Mouse (Mus musculus) thymus, postnatal 25 days (tissue): Measurements from ENCODE around the gene Tent4b.
A peak's percentile ranks its signal among the peaks of the same experiment; 100 is the strongest.

Experiments used
- DNase-seq: peaks from one replicate; pipeline ENCODE4 v3.0.0; 2022

The Tent4b gene

GRCm38 (mm10) chr8:88228800-88229199, 29.8 kb downstream of the Tent4b start:
- DNase-seq: no peak

- DNase-seq: no peak
Observed at GRCm38 (mm10) chr8:88236666-88237065, 37.7 kb downstream of the Tent4b start.

GRCm38 (mm10) chr8:88237606-88238005, 38.6 kb downstream of the Tent4b start:
- no peak for DNase-seq

- DNase-seq: no peak
Observed at GRCm38 (mm10) chr8:88239277-88239676, 40.3 kb downstream of the Tent4b start.

- no peak for DNase-seq
Observed at GRCm38 (mm10) chr8:88241871-88242270, 42.9 kb downstream of the Tent4b start.

GRCm38 (mm10) chr8:88244298-88244697, 45.3 kb downstream of the Tent4b start:
- DNase-seq: peak; percentile 73

GRCm38 (mm10) chr8:88252791-88253190, 53.8 kb downstream of the Tent4b start:
- peak; percentile 60 for DNase-seq

GRCm38 (mm10) chr8:88254957-88255356, 55.9 kb downstream of the Tent4b start:
- no peak for DNase-seq

GRCm38 (mm10) chr8:88258024-88258423, 59.0 kb downstream of the Tent4b start:
- no peak for DNase-seq

- DNase-seq: no peak
Observed at GRCm38 (mm10) chr8:88258544-88258943, 59.5 kb downstream of the Tent4b start.

GRCm38 (mm10) chr8:88260466-88260980, 61.5 kb downstream of the Tent4b start:
- no peak for DNase-seq

GRCm38 (mm10) chr8:88262831-88263635, 64.0 kb downstream of the Tent4b start:
- DNase-seq: no peak

- DNase-seq: no peak
Observed at GRCm38 (mm10) chr8:88265511-88265910, 66.5 kb downstream of the Tent4b start.

- peak; percentile 83 for DNase-seq
Observed at GRCm38 (mm10) chr8:88266170-88266800, 67.3 kb downstream of the Tent4b start.

GRCm38 (mm10) chr8:88266801-88267403, 67.9 kb downstream of the Tent4b start:
- DNase-seq: peak; percentile 19

GRCm38 (mm10) chr8:88269107-88269875, 70.3 kb downstream of the Tent4b start:
- peak; percentile 50 for DNase-seq

GRCm38 (mm10) chr8:88270086-88270485, 71.1 kb downstream of the Tent4b start:
- DNase-seq: no peak

GRCm38 (mm10) chr8:88272231-88273050, 73.4 kb downstream of the Tent4b start, which contains the start of gene Adcy7:
Gene Adcy7 (plus strand): TSS chr8:88272403.
- DNase-seq: peak; percentile 80

GRCm38 (mm10) chr8:88273051-88273430, 74.0 kb downstream of the Tent4b start:
- DNase-seq: no peak

- no peak for DNase-seq
Observed at GRCm38 (mm10) chr8:88274090-88274489, 75.1 kb downstream of the Tent4b start.

- DNase-seq: no peak
Observed at GRCm38 (mm10) chr8:88279220-88279619, 80.2 kb downstream of the Tent4b start.

GRCm38 (mm10) chr8:88279670-88280069, 80.7 kb downstream of the Tent4b start:
- DNase-seq: no peak
